8 mouse cellular contexts compared by ENCODE assay signal in genomic region chr13:59515074-59515473, GRCm38 (mm10).
A peak's percentile ranks its signal among the peaks of the same experiment; 100 is the strongest.
DNase-seq lines count a peak whose midpoint lies in the region; ATAC-seq and TF ChIP-seq lines count a peak whose summit lies in the region.

No protein-coding gene starts in this region.

- peak in 1 of 2 experiments; percentile 32 for DNase-seq in layer of hippocampus, adult 2 months (ENCODE audit: low spot score in 2 of 2)
- no peak for DNase-seq in layer of hippocampus, postnatal 36 days
- peak; percentile 78 for DNase-seq in adrenal gland, postnatal 14 days
- DNase-seq in splenic B cell, adult 2 months (ENCODE audit: low read depth, low spot score): peak; percentile 63
- no peak for DNase-seq in layer of hippocampus, adult 9-10 months (ENCODE audit: low spot score)

- H3K9ac ChIP-seq in liver, embryonic 16.5 days (ENCODE audit: low read depth, low read length): no peak overlapping the region

- no peak overlapping the region for H3K27ac ChIP-seq in layer of hippocampus, adult 2 months
- H3K27ac ChIP-seq in liver, embryonic 16.5 days (ENCODE audit: low read length): no peak overlapping the region

- no peak overlapping the region for H3K4me3 ChIP-seq in layer of hippocampus, adult 2 months
- no peak overlapping the region for H3K4me3 ChIP-seq in E14TG2a.4 (replicated peaks; ENCODE audit: low read length)
- no peak overlapping the region for H3K4me3 ChIP-seq in liver, embryonic 16.5 days (ENCODE audit: low read depth, low read length)

- H3K36me3 ChIP-seq in E14TG2a.4 (ENCODE audit: insufficient read depth, low read length): peaks cover 9% of the 10 kb centered on the region; the same call in 1 of the 2 replicates
- H3K36me3 ChIP-seq in liver, embryonic 16.5 days (ENCODE audit: control insufficient read depth, insufficient read depth): 0 out of 2 replicates have a peak, but pooled peaks cover 3% of the 10 kb centered on the region
- peaks cover 7% of the 10 kb centered on the region for H3K36me3 ChIP-seq in splenic B cell, adult 2 months (ENCODE audit: control insufficient read depth, insufficient read depth, low read length, poor library complexity, severe bottlenecking)

- TF ChIP-seq CTCF in layer of hippocampus, adult 2 months (conservative IDR thresholded peaks at IDR 0.05): peak; percentile 76
- peak; percentile 27 for TF ChIP-seq CTCF in E14TG2a.4 (conservative IDR thresholded peaks at IDR 0.05; ENCODE audit: low read length)

- no peaks in the 10 kb centered on the region for H3K27me3 ChIP-seq in E14TG2a.4 (ENCODE audit: insufficient read depth, low read length)
- no peaks in the 10 kb centered on the region for H3K27me3 ChIP-seq in liver, embryonic 16.5 days (ENCODE audit: control insufficient read depth, insufficient read depth, low read depth, low read length)
- no peaks in the 10 kb centered on the region for H3K27me3 ChIP-seq in splenic B cell, adult 2 months (ENCODE audit: control insufficient read depth, insufficient read depth, low read length, poor library complexity, severe bottlenecking)

- H3K9me3 ChIP-seq in E14TG2a.4 (ENCODE audit: low read length): no peaks in the 10 kb centered on the region
- H3K9me3 ChIP-seq in liver, embryonic 16.5 days (replicated peaks; ENCODE audit: control insufficient read depth, low read length): no peaks in the 10 kb centered on the region

- H3K4me1 ChIP-seq in E14TG2a.4 (replicated peaks; ENCODE audit: low read depth, low read length): peaks cover 16% of the 10 kb centered on the region
- H3K4me1 ChIP-seq in liver, embryonic 16.5 days (ENCODE audit: control insufficient read depth, low read depth, low read length): no peaks in the 10 kb centered on the region

- H3K4me2 ChIP-seq in liver, embryonic 16.5 days (ENCODE audit: low read depth, low read length): no peak overlapping the region

- peak; percentile 48; the same call in 1 of the 2 replicates for ATAC-seq in erythroblast, adult 5-6 weeks (replicated peaks; ENCODE audit: low FRiP score, poor library complexity, severe bottlenecking)
- 0 out of 2 replicates have a peak, but pooled peaks have one; percentile 35 for ATAC-seq in liver, embryonic 16.5 days (ENCODE audit: low read depth)

- WGBS in liver, embryonic 16.5 days (ENCODE audit: insufficient replicate concordance): 30% methylated on average over 7 of the region's 7 CpGs

Comparison
In these comparisons a context has a peak if more than half of its experiments do, and no peak if none do; other contexts are left out.
1. DNase-seq: peak in adrenal gland, postnatal 14 days (single experiment) and splenic B cell, adult 2 months (single experiment); none in layer of hippocampus, postnatal 36 days (0 of 2) and layer of hippocampus, adult 9-10 months (single experiment).